Mouse (Mus musculus) lung, embryonic 16.5 days (tissue): ENCODE results near the gene Rtkn2. TPM values are rescaled to one million over a fixed set of nuclear protein-coding genes. Genes with fewer than 3 reads are reported as not detected.

Source experiments
- ATAC-seq: fragments of 200-750 bp; cut with Nextera tagmentation; 2 replicates; pipeline ENCODE4 v1.8.0; 2017; ENCODE audit warnings: low read depth, mild to moderate bottlenecking, moderate library complexity
- H3K27ac ChIP-seq: fragments of 300-500 bp; sonication (generic); 2 replicates; pipeline ENCODE4 v1.5.1; 2014; ENCODE audit warnings: mild to moderate bottlenecking, control low read depth, low read length
- H3K27me3 ChIP-seq: fragments of 300-500 bp; sonication (generic); 2 replicates; pipeline ENCODE4 v1.6.1; 2014; ENCODE audit warnings: low read depth, low read length, mixed read lengths; ENCODE audit not compliant: control insufficient read depth, insufficient read depth
- H3K36me3 ChIP-seq: fragments of 300-500 bp; sonication (generic); 2 replicates; pipeline ENCODE4 v1.6.1; 2014; ENCODE audit warnings: low read length; ENCODE audit not compliant: control insufficient read depth, insufficient read depth
- H3K4me1 ChIP-seq: fragments of 300-500 bp; sonication (generic); replicated peaks from 2 replicates; pipeline ENCODE4 v1.6.1; 2014; ENCODE audit warnings: low read length, mixed read lengths; ENCODE audit not compliant: control insufficient read depth, insufficient read depth
- H3K4me2 ChIP-seq: fragments of 300-500 bp; sonication (generic); 2 replicates; pipeline ENCODE4 v1.6.1; 2014; ENCODE audit warnings: low read depth, low read length, control low read depth
- H3K4me3 ChIP-seq: fragments of 300-500 bp; sonication (generic); 2 replicates; pipeline ENCODE4 v1.5.1; 2014; ENCODE audit warnings: mild to moderate bottlenecking, low read length, control low read depth
- H3K9ac ChIP-seq: fragments of 300-500 bp; sonication (generic); 2 replicates; pipeline ENCODE4 v1.6.1; 2014; ENCODE audit warnings: low read length, control low read depth
- H3K9me3 ChIP-seq: fragments of 300-500 bp; sonication (generic); 2 replicates; pipeline ENCODE4 v1.6.1; 2016; ENCODE audit warnings: low read length; ENCODE audit not compliant: control insufficient read depth
- WGBS: fragments of 180-500 bp; shearing (Covaris S2); extraction: QIAGEN DNeasy Blood & Tissue Kit; methylation state at CpG from one replicate; pipeline ENCODE4 v1.1.7; 2014; 5-methylcytosine and 5-hydroxymethylcytosine counted together
- polyA plus RNA-seq: library from polyadenylated mRNA; unstranded; fragments of >200 nt; fragmentation: Nextera tagmentation; extraction: Ambion mirVana; gene quantifications from 2 replicates; pipeline ENCODE4 v1.2.1, GENCODE M21; 2015

The Rtkn2 gene
- polyA plus RNA-seq, 1 experiment from 2014 or later = 14.6 TPM

GRCm38 (mm10) chr10:68071041-68071440 is 91.7 kb downstream of the Rtkn2 start:
- 75% methylated on average over 7 of the region's 7 CpGs for WGBS
- Histone ChIP-seq H3K36me3 (no peaks in the 10 kb centered on the region), H3K27ac (no peak overlapping the region), H3K4me2 (no peak overlapping the region), H3K4me3 (no peak overlapping the region), H3K9me3 (no peaks in the 10 kb centered on the region), H3K4me1 (no peaks in the 10 kb centered on the region), H3K9ac (no peak overlapping the region), H3K27me3 (no peaks in the 10 kb centered on the region)
- ATAC-seq = no peak

GRCm38 (mm10) chr10:68072626-68073025 is 93.3 kb downstream of the Rtkn2 start:
- Histone ChIP-seq H3K36me3 (no peaks in the 10 kb centered on the region), H3K9ac (no peak overlapping the region), H3K27me3 (no peaks in the 10 kb centered on the region), H3K4me1 (no peaks in the 10 kb centered on the region), H3K9me3 (no peaks in the 10 kb centered on the region), H3K4me2 (no peak overlapping the region), H3K4me3 (no peak overlapping the region), H3K27ac (no peak overlapping the region)
- 82% methylated on average over 4 of the region's 4 CpGs for WGBS
- no peak for ATAC-seq

GRCm38 (mm10) chr10:68074291-68074690 is 94.9 kb downstream of the Rtkn2 start:
- 75% methylated on average over 12 of the region's 12 CpGs for whole genome bisulfite sequencing
- Histone ChIP-seq H3K4me1 (no peaks in the 10 kb centered on the region), H3K4me2 (no peak overlapping the region), H3K27me3 (no peaks in the 10 kb centered on the region), H3K27ac (no peak overlapping the region), H3K4me3 (no peak overlapping the region), H3K9ac (no peak overlapping the region), H3K36me3 (no peaks in the 10 kb centered on the region), H3K9me3 (no peaks in the 10 kb centered on the region)
- no peak for ATAC-seq

- H3K27ac ChIP-seq = no peak overlapping the region
- no peaks in the 10 kb centered on the region for H3K36me3 ChIP-seq
- H3K4me3 ChIP-seq = no peak overlapping the region
- WGBS = 83% methylated on average over 5 of the region's 5 CpGs
- H3K9me3 ChIP-seq = no peaks in the 10 kb centered on the region
- no peak overlapping the region for H3K4me2 ChIP-seq
- no peak overlapping the region for H3K9ac ChIP-seq
- no peaks in the 10 kb centered on the region for H3K27me3 ChIP-seq
- H3K4me1 ChIP-seq = no peaks in the 10 kb centered on the region
- ATAC-seq = no peak
These were observed 95.8 kb downstream of the Rtkn2 start for GRCm38 (mm10) chr10:68075181-68075580.

- ATAC-seq = no peak
- Histone ChIP-seq H3K4me1 (no peaks in the 10 kb centered on the region), H3K27ac (no peak overlapping the region), H3K4me2 (no peak overlapping the region), H3K9me3 (no peaks in the 10 kb centered on the region), H3K4me3 (no peak overlapping the region), H3K27me3 (no peaks in the 10 kb centered on the region), H3K36me3 (no peaks in the 10 kb centered on the region), H3K9ac (no peak overlapping the region)
- WGBS = 85% methylated on average over 3 of the region's 3 CpGs
These were observed 99.3 kb downstream of the Rtkn2 start for GRCm38 (mm10) chr10:68078708-68079107.

GRCm38 (mm10) chr10:68079910-68080670 is 100.7 kb downstream of the Rtkn2 start:
- H3K4me3 ChIP-seq = no peak overlapping the region
- H3K27me3 ChIP-seq = no peaks in the 10 kb centered on the region
- WGBS = 79% methylated on average over 10 of the region's 10 CpGs

GRCm38 (mm10) chr10:68081712-68082111 is 102.3 kb downstream of the Rtkn2 start:
- 35% methylated on average over 6 of the region's 6 CpGs for WGBS
- H3K36me3 ChIP-seq = no peaks in the 10 kb centered on the region
- peak; percentile 59; the same call in 1 of the 2 replicates for ATAC-seq

More at GRCm38 (mm10) chr10:68079910-68080670, 100.7 kb downstream of the Rtkn2 start:
- Histone ChIP-seq H3K4me2 (no peak overlapping the region), H3K9me3 (no peaks in the 10 kb centered on the region), H3K27ac (no peak overlapping the region), H3K4me1 (no peaks in the 10 kb centered on the region), H3K9ac (no peak overlapping the region), H3K36me3 (no peaks in the 10 kb centered on the region)
- ATAC-seq = no peak

GRCm38 (mm10) chr10:68085574-68085973 is 106.2 kb downstream of the Rtkn2 start:
- Histone ChIP-seq H3K4me3 (no peak overlapping the region), H3K36me3 (no peaks in the 10 kb centered on the region), H3K27ac (no peak overlapping the region), H3K4me1 (peaks cover 12% of the 10 kb centered on the region), H3K4me2 (no peak overlapping the region), H3K27me3 (no peaks in the 10 kb centered on the region), H3K9ac (no peak overlapping the region), H3K9me3 (no peaks in the 10 kb centered on the region)
- WGBS = 82% methylated on average over 4 of the region's 4 CpGs
- ATAC-seq = no peak

More at GRCm38 (mm10) chr10:68081712-68082111, 102.3 kb downstream of the Rtkn2 start:
- Histone ChIP-seq H3K9me3 (no peaks in the 10 kb centered on the region), H3K4me1 (no peaks in the 10 kb centered on the region), H3K4me3 (no peak overlapping the region), H3K9ac (no peak overlapping the region), H3K4me2 (no peak overlapping the region), H3K27ac (no peak overlapping the region), H3K27me3 (no peaks in the 10 kb centered on the region)

- Histone ChIP-seq H3K36me3 (no peaks in the 10 kb centered on the region), H3K4me2 (no peak overlapping the region), H3K9me3 (no peaks in the 10 kb centered on the region), H3K27ac (no peak overlapping the region), H3K9ac (no peak overlapping the region), H3K4me3 (no peak overlapping the region), H3K27me3 (no peaks in the 10 kb centered on the region), H3K4me1 (peaks cover 22% of the 10 kb centered on the region)
- ATAC-seq = no peak
- WGBS = 74% methylated on average over 4 of the region's 4 CpGs
These were observed 107.6 kb downstream of the Rtkn2 start for GRCm38 (mm10) chr10:68086973-68087372.
